Mouse (Mus musculus): ENCODE results near the gene Rftn2. TPM values are rescaled to one million over a fixed set of nuclear protein-coding genes. Genes with fewer than 3 reads are reported as not detected.
A peak's percentile ranks its signal among the peaks of the same experiment; 100 is the strongest.

The Rftn2 gene
- 23.1 and 23.3 TPM in 2 replicates for polyA plus RNA-seq (2015; fragmentation: Nextera tagmentation; extraction: Ambion mirVana)

DNA sequence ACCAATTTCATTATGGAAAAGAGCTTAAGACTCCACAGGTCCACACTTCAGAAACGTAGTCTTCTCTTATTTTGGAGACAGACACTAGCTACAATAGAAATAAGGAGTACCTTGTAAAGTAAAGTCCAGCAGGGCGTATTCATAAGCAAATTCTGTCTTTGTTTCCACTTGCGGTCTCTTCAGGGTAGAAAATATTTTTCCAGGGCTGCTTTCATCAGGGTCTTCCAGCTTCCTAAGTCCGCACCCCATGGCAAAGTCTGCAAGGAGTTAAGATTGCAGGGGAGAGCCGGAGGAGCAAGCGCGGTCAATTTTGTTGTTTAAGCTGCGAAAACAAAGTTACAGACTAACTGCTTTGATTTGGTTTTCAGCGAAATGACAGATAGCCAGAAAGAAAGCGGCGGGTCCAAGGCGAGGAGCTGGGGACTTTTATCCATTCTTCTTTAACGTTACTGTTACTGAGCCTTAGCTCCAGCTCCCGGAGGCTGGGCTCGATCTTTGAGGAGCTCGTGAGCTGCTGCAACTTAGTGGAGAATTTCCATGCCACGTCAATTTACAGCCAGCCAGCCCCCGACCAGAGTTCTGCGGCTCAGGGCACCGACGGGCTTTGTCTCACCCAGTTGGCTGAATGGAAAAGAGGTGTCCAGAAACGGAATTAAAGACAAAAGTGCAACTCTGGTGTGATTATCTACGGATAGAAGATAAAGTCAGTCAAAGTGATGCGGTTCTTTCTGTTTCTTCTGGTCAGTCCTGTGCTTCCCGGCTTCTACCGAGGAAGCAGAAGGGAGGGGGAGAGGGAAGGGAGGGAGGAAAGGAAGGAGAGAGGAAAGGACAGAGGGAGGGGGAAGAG, at the start of gene Rftn2:
TSS of gene Rftn2 (minus strand) at position 772 of the 847 bp plus-strand sequence.
- H3K4me1 ChIP-seq, result peaks cover 19% of the 10 kb centered on the region
- H3K9ac ChIP-seq, result peak within 1 kb of the TSS; percentile 60
- H3K27me3 ChIP-seq, result no peaks in the 10 kb centered on the region
- no peaks in the 10 kb centered on the region for H3K9me3 ChIP-seq (replicated peaks)
- H3K27ac ChIP-seq (replicated peaks), result peak within 1 kb of the TSS; percentile 93
- H3K36me3 ChIP-seq, result no peaks in the 10 kb centered on the region
- H3K4me2 ChIP-seq (replicated peaks), result peak within 1 kb of the TSS; percentile 55
- peak within 1 kb of the TSS; percentile 55 for H3K4me3 ChIP-seq (replicated peaks)
- peak; percentile 78 for ATAC-seq (ENCODE audit: insufficient number of reproducible peaks, low FRiP score, low TSS enrichment, low read depth)
- WGBS, result 1% methylated on average over 26 of the region's 26 CpGs

DNA sequence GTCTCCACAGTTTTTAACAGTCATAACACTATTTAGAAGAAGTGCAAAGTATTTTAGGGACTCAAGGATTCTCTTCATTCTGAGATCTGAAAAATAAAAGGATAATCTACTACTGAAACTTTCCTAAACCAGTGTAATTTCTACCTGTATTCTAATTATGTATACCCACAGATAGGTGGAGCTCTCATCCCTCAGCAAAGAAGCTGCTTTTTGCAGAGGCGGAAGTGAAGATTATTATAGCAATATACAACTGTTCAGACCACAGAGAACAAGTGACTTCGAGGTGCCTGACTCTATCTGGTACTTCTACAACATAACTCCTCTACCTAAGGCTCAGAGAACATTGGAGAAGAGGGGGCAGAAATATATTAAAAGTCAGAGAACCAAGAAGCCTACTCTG, 38.9 kb upstream of the Rftn2 start:
- no peak for ATAC-seq (ENCODE audit: insufficient number of reproducible peaks, low FRiP score, low TSS enrichment, low read depth)
- 66% methylated on average over 2 of the region's 2 CpGs for WGBS
- no peak overlapping the region for H3K4me3 ChIP-seq (replicated peaks)

DNA sequence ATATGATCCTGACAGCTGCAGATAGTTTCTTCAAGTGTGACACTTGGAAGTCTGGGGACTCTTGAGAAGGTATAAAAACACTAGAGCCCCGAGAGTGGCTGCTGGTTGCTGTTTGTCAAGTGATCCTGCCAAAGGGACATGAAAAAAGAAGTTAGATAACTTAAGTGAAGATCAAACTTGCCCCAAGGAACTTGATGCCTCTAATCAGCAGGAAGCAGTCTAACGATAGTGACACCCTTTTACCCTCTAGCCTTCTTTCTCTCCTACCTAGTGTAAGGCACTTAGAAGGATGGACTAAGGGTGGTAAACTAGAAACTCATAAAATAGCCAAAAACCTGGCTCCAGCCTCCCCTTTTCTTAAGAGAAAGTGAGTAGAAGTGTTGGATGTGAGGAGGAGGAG, 37.8 kb upstream of the Rftn2 start:
- no peak for ATAC-seq (ENCODE audit: insufficient number of reproducible peaks, low FRiP score, low TSS enrichment, low read depth)
- 18% methylated on average over 2 of the region's 2 CpGs for WGBS
- Histone ChIP-seq H3K9me3 (replicated peaks) (no peaks in the 10 kb centered on the region), H3K36me3 (no peaks in the 10 kb centered on the region), H3K27ac (replicated peaks) (no peak overlapping the region), H3K4me1 (no peaks in the 10 kb centered on the region), H3K27me3 (no peaks in the 10 kb centered on the region), H3K4me2 (replicated peaks) (no peak overlapping the region), H3K4me3 (replicated peaks) (no peak overlapping the region), H3K9ac (no peak overlapping the region)

More for the DNA sequence above, 38.9 kb upstream of the Rftn2 start:
- Histone ChIP-seq H3K27ac (replicated peaks) (no peak overlapping the region), H3K36me3 (no peaks in the 10 kb centered on the region), H3K4me2 (replicated peaks) (no peak overlapping the region), H3K27me3 (no peaks in the 10 kb centered on the region), H3K9me3 (replicated peaks) (no peaks in the 10 kb centered on the region), H3K4me1 (no peaks in the 10 kb centered on the region), H3K9ac (no peak overlapping the region)

DNA sequence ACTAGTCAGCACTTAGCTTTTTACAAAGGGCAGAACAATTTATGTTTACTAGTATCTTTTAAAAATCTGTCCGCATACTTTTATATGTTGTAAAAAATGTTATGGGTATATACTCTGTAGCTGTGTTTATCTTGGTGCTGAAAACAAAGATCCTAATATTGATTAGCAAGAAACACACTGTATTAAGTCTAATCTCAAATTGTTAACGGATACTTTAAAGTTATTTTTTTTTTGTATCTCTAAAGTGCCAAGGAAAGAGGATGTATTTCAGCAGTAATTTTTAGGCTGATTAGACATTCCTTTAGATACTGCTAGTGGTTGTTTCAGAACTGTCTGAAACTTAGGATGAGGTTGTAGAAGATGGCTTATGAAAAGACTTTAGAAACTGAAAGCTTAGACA, 19.8 kb upstream of the Rftn2 start:
- Histone ChIP-seq H3K9me3 (replicated peaks) (no peaks in the 10 kb centered on the region), H3K4me3 (replicated peaks) (no peak overlapping the region), H3K4me2 (replicated peaks) (no peak overlapping the region), H3K9ac (no peak overlapping the region), H3K4me1 (no peaks in the 10 kb centered on the region), H3K27me3 (no peaks in the 10 kb centered on the region), H3K36me3 (no peaks in the 10 kb centered on the region), H3K27ac (replicated peaks) (no peak overlapping the region)
- no peak for ATAC-seq (ENCODE audit: insufficient number of reproducible peaks, low FRiP score, low TSS enrichment, low read depth)
- 81% methylated on average over 2 of the region's 2 CpGs for WGBS

DNA sequence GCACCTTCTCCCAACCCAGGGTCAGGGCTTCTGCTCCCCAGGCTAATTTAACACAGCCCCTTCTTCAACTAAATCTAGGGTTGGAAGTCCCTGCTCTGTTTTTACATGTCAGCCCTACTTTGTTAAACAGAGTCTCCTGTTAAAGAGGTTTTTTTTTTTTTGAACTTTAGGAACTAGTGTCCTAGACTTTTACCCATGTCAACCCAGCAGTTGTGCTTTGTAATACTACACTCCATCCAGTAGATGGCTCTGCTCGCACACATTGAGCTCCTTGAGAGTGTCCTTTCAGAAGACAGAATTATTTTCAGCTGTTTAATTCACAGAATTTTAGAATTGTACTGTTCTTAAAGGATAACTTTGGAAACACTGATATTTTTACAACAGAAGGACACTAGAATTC, 12.7 kb upstream of the Rftn2 start:
- Histone ChIP-seq H3K4me2 (replicated peaks) (peak overlapping the region; percentile 66), H3K27me3 (no peaks in the 10 kb centered on the region), H3K9me3 (replicated peaks) (no peaks in the 10 kb centered on the region), H3K27ac (replicated peaks) (no peak overlapping the region), H3K4me1 (peaks cover 18% of the 10 kb centered on the region), H3K9ac (no peak overlapping the region), H3K4me3 (replicated peaks) (peak overlapping the region; percentile 74), H3K36me3 (no peaks in the 10 kb centered on the region)
- ATAC-seq (ENCODE audit: insufficient number of reproducible peaks, low FRiP score, low TSS enrichment, low read depth), result no peak
- WGBS, result 0% methylated on average over 1 of the region's 1 CpGs

DNA sequence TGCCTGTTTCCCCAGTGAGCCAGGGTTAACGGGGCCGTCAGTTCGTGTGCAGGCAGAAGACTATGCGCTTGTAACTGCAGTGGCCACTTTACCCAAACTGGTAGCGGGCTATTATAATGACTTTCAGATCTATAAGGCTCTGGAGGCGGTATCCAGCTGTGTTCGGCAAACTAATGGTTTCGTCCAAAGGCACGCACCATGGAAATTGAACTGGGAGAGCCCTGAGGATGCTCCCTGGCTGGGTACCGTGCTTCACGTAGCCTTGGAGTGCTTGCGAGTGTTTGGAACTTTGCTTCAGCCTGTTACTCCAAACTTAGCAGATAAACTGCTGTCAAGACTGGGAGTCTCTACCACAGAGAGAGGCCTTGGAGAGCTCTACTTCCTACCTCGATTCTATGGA, 11.9 kb upstream of the Rftn2 start:
- peak overlapping the region; percentile 66 for H3K4me2 ChIP-seq (replicated peaks)
- no peaks in the 10 kb centered on the region for H3K9me3 ChIP-seq (replicated peaks)
- no peaks in the 10 kb centered on the region for H3K36me3 ChIP-seq
- no peak overlapping the region for H3K27ac ChIP-seq (replicated peaks)
- H3K4me3 ChIP-seq (replicated peaks), result peak overlapping the region; percentile 74
- WGBS, result 22% methylated on average over 13 of the region's 13 CpGs
- H3K4me1 ChIP-seq, result peaks cover 18% of the 10 kb centered on the region
- H3K27me3 ChIP-seq, result no peaks in the 10 kb centered on the region
- H3K9ac ChIP-seq, result peak overlapping the region; percentile 69; the same call in 1 of the 2 replicates
- no peak for ATAC-seq (ENCODE audit: insufficient number of reproducible peaks, low FRiP score, low TSS enrichment, low read depth)

DNA sequence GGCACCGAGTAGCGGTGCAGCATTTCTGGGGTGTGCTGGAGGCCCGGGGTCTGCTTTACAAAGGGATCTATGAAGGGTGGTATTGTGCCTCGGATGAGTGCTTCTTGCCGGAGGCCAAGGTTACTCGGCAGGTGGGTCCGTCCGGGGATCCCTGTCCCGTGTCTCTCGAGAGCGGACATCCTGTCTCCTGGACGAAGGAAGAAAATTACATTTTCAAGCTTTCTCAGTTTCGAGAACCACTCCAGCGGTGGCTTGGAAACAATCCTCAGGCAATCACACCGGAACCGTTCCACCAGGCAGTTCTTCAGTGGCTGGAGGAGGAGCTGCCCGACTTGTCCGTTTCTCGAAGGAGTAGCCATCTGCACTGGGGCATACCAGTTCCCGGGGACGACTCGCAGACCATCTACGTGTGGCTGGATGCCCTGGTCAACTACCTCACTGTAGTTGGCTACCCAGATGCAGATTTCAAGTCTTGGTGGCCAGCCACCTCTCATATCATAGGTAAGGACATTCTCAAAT, 11.1 kb upstream of the Rftn2 start:
- WGBS, result under 1% methylated on average over 23 of the region's 23 CpGs
- peaks cover 18% of the 10 kb centered on the region for H3K4me1 ChIP-seq
- H3K9me3 ChIP-seq (replicated peaks), result no peaks in the 10 kb centered on the region
- H3K27me3 ChIP-seq, result no peaks in the 10 kb centered on the region
- H3K27ac ChIP-seq (replicated peaks), result peak overlapping the region; percentile 56
- peak overlapping the region; percentile 69 for H3K9ac ChIP-seq
- peak overlapping the region; percentile 74 for H3K4me3 ChIP-seq (replicated peaks)
- H3K4me2 ChIP-seq (replicated peaks), result peak overlapping the region; percentile 66
- peak; percentile 32; the same call in 1 of the 2 replicates for ATAC-seq (ENCODE audit: insufficient number of reproducible peaks, low FRiP score, low TSS enrichment, low read depth)
- H3K36me3 ChIP-seq, result no peaks in the 10 kb centered on the region

DNA sequence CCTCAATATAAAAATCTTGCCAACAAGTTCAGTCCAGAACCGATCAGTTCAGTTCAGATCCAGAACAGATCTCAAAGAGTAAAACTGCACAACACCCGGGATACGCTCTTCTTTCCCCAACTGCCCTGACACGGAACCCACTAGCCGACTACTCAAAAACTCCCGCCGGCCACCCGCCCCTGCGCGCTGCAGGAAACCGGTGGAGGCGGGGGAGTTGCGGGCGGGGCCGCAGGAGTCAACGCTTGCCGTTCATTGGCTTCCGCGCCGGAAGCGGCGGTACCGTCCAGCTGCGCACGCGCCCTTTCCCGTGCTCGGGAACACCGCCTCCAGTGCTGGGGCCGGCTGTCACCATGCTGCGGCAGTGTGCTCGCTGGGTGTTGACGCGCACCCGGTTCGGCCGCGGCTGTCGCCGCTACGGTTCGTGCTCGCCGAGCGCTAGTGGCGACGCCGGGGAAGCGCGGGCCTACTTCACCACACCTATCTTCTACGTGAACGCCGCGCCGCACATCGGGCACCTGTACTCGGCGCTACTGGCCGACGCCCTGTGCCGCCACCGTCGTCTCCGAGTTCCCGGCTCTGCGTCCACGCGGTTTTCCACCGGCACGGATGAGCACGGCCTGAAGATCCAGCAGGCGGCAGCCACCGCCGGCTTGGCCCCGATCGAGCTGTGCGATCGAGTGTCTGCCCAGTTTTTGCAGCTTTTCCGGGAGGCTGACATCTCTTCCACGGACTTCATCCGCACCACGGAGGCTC, 10.5 kb upstream of the Rftn2 start, which contains the start of gene Mars2:
TSS of gene Mars2 (plus strand) at position 288 of the 753 bp plus-strand sequence.
- Histone ChIP-seq H3K4me1 (peaks cover 18% of the 10 kb centered on the region), H3K4me2 (replicated peaks) (peak within 1 kb of the TSS; percentile 66), H3K9me3 (replicated peaks) (no peaks in the 10 kb centered on the region), H3K9ac (peak within 1 kb of the TSS; percentile 69), H3K27ac (replicated peaks) (peak within 1 kb of the TSS; percentile 56), H3K36me3 (no peaks in the 10 kb centered on the region), H3K4me3 (replicated peaks) (peak within 1 kb of the TSS; percentile 74), H3K27me3 (no peaks in the 10 kb centered on the region)
- WGBS, result under 1% methylated on average over 82 of the region's 82 CpGs
- peak; percentile 98 for ATAC-seq (ENCODE audit: insufficient number of reproducible peaks, low FRiP score, low TSS enrichment, low read depth)

DNA sequence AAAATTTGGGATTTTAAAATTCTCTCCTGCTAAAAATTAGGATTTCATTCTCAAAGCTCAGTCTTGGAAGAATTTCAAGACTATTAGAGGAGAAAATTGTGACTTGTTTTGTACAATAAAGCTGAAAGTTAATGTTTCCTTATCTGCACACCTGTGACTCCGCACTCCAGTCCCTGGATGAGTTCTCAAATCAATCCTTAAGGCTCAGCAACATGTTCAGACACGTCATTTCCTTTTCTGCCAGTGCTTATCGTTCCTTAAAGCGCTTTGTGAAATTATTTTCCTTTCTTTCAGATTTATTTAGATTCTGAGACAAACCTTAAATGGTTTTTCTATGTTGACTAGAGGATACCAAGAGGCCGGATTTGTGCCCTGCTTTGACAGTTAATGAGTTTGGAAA, 9.9 kb upstream of the Rftn2 start:
- no peak for ATAC-seq (ENCODE audit: insufficient number of reproducible peaks, low FRiP score, low TSS enrichment, low read depth)
- no peak overlapping the region; the same call in 1 of the 2 replicates for H3K27ac ChIP-seq (replicated peaks)
- WGBS, result 27% methylated on average over 5 of the region's 5 CpGs

DNA sequence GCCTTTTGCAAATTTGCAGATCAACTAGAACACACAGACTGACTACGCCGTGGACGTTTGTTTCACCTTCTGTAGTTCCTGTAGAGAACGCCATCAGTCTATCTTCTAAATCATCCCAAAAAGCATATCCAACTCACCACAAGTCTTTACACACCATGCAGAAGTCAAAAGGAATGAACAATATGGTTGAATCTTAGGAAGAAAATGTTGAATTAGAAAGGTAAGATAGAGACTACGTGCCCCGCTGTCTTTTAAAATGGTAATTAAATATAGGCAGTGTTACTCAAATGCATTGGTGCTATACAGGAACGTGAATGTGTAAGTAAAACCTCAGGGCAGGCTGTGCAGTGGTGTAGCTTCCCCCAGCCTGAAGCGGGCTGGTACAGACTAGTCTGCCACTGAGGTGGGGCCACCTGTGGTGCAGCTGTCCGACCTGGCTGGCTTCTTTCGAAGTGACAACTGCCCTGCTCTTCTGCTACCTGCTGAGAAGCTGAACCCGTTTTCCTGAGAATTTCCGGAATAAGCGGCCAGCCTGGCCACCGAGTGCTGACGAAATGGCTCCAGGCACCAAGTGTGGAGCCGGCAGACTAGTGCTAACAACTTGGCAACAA, 8.4 kb upstream of the Rftn2 start:
- 52% methylated on average over 16 of the region's 16 CpGs for WGBS
- H3K4me2 ChIP-seq (replicated peaks), result no peak overlapping the region
- H3K9ac ChIP-seq, result no peak overlapping the region
- H3K4me3 ChIP-seq (replicated peaks), result no peak overlapping the region
- peaks cover 15% of the 10 kb centered on the region for H3K4me1 ChIP-seq
- ATAC-seq (ENCODE audit: insufficient number of reproducible peaks, low FRiP score, low TSS enrichment, low read depth), result no peak
- no peaks in the 10 kb centered on the region for H3K36me3 ChIP-seq
- H3K27me3 ChIP-seq, result no peaks in the 10 kb centered on the region
- H3K9me3 ChIP-seq (replicated peaks), result no peaks in the 10 kb centered on the region
- no peak overlapping the region for H3K27ac ChIP-seq (replicated peaks)

More for the DNA sequence above, 9.9 kb upstream of the Rftn2 start:
- peak overlapping the region; percentile 66 for H3K4me2 ChIP-seq (replicated peaks)
- no peak overlapping the region; the same call in 1 of the 2 replicates for H3K9ac ChIP-seq
- H3K9me3 ChIP-seq (replicated peaks), result no peaks in the 10 kb centered on the region
- H3K36me3 ChIP-seq, result no peaks in the 10 kb centered on the region
- peak overlapping the region; percentile 74 for H3K4me3 ChIP-seq (replicated peaks)
- H3K4me1 ChIP-seq, result peaks cover 18% of the 10 kb centered on the region
- H3K27me3 ChIP-seq, result no peaks in the 10 kb centered on the region
